Mouse (Mus musculus) right cerebral cortex, postnatal 10 days (tissue): ENCODE data around the gene Colgalt1.

Source experiments
- DNase-seq, 2 experiments: peaks; one replicate each; pipeline ENCODE4 v3.0.0; 2021; ENCODE audit warnings: low spot score in 2 of 2

Colgalt1 gene

GRCm38 (mm10) chr8:71628396-71629095, 17.7 kb downstream of the Colgalt1 start:
- DNase-seq, result no peak

- DNase-seq, result peak; percentile 94
These were observed 18.4 kb downstream of the Colgalt1 start for GRCm38 (mm10) chr8:71629096-71629697.

- DNase-seq, result peak; percentile 57 to 68
These were observed 19.0 kb downstream of the Colgalt1 start for GRCm38 (mm10) chr8:71629781-71630212.

GRCm38 (mm10) chr8:71630761-71631160, 20.0 kb downstream of the Colgalt1 start:
- no peak for DNase-seq

GRCm38 (mm10) chr8:71631897-71632296, 21.1 kb downstream of the Colgalt1 start:
- no peak for DNase-seq

- peak in 1 of 2 experiments; percentile 29 for DNase-seq
These were observed 22.4 kb downstream of the Colgalt1 start for GRCm38 (mm10) chr8:71633164-71633563.

GRCm38 (mm10) chr8:71633981-71634667, 23.3 kb downstream of the Colgalt1 start:
- peak; percentile 62 to 64 for DNase-seq

- DNase-seq, result peak in 1 of 2 experiments; percentile 48
These were observed 26.6 kb downstream of the Colgalt1 start for GRCm38 (mm10) chr8:71637149-71638095.

GRCm38 (mm10) chr8:71638321-71638720, 27.5 kb downstream of the Colgalt1 start:
- DNase-seq, result no peak

GRCm38 (mm10) chr8:71639318-71639717, 28.5 kb downstream of the Colgalt1 start:
- no peak for DNase-seq

- DNase-seq, result no peak
These were observed 34.7 kb downstream of the Colgalt1 start for GRCm38 (mm10) chr8:71645510-71645909.

GRCm38 (mm10) chr8:71654600-71654999, 43.8 kb downstream of the Colgalt1 start:
- DNase-seq, result peak; percentile 30 to 33

GRCm38 (mm10) chr8:71657816-71658215, 47.0 kb downstream of the Colgalt1 start:
- peak; percentile 27 to 32 for DNase-seq

GRCm38 (mm10) chr8:71658515-71659049, 47.8 kb downstream of the Colgalt1 start:
- DNase-seq, result peak; percentile 28 to 29

- DNase-seq, result peak in 1 of 2 experiments; percentile 29
These were observed 49.0 kb downstream of the Colgalt1 start for GRCm38 (mm10) chr8:71659751-71660150.

- DNase-seq, result peak; percentile 89 to 92
These were observed 49.7 kb downstream of the Colgalt1 start for GRCm38 (mm10) chr8:71660325-71661120.

GRCm38 (mm10) chr8:71665331-71666130, 54.7 kb downstream of the Colgalt1 start:
- DNase-seq, result peak in 1 of 2 experiments; percentile 73

GRCm38 (mm10) chr8:71666855-71667254, 56.1 kb downstream of the Colgalt1 start:
- peak in 1 of 2 experiments; percentile 19 for DNase-seq

GRCm38 (mm10) chr8:71667256-71667655, 56.5 kb downstream of the Colgalt1 start:
- peak; percentile 27 to 31 for DNase-seq
